Mouse (Mus musculus) activated CD4-positive, CD25-positive, alpha-beta regulatory T cell (primary cell): Measurements from ENCODE around the gene Knstrn. TPM values are rescaled to one million over a fixed set of nuclear protein-coding genes. Genes with fewer than 3 reads are reported as not detected.

ENCODE experiments used
- polyA plus RNA-seq, 2 experiments: library from polyadenylated mRNA; unstranded; fragments of 100-300 nt; shearing (Covaris generic); gene quantifications; one replicate each; pipeline ENCODE4 v1.2.1; 2017

The Knstrn gene
- 10 to 100 TPM; 14.6 to 20.5 TPM for polyA plus RNA-seq

DNA sequence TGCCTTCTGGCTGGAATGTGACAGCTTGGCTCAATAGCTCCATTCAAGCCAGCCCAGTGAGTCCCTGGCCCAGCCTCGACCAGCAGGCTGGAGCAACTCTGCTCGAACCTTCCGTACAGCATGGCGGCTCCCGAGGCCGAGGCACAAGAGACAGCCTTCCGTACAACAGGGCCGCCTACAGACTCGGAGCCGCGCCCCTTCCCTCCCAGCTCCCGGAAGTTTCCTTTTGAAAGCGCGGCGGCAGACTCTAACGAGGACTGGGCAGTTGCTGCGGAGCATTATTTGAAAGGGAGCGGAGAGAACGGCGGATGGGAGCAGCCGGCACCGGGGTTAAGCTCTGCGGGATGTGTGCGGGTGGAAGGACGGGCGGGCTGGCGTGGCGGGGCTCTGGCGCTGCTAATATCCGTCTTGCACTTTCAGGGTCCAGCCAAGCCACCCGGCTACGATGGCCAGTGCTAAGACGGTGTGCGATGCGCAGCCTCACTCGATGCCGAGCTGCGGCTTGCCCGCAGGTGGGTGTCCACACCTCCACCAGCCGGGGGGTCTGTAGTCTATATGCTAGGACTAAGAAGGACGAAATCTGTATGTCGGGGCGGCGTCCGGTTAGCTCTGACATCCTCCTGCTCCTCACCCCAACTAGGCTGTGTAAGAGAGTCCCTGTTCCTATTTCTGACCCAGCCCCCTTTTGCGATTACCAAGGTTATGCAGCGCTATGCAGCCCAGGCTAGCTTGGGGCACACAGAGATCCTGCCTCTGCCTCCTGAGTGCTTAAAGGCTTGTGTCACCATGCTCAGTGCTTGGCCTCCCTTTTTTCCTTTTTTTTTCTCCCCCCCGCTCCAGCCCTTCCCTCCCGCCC lies at the start of gene Knstrn:
Gene Knstrn (plus strand): TSS at position 23 of the 856 bp plus-strand sequence.

DNA sequence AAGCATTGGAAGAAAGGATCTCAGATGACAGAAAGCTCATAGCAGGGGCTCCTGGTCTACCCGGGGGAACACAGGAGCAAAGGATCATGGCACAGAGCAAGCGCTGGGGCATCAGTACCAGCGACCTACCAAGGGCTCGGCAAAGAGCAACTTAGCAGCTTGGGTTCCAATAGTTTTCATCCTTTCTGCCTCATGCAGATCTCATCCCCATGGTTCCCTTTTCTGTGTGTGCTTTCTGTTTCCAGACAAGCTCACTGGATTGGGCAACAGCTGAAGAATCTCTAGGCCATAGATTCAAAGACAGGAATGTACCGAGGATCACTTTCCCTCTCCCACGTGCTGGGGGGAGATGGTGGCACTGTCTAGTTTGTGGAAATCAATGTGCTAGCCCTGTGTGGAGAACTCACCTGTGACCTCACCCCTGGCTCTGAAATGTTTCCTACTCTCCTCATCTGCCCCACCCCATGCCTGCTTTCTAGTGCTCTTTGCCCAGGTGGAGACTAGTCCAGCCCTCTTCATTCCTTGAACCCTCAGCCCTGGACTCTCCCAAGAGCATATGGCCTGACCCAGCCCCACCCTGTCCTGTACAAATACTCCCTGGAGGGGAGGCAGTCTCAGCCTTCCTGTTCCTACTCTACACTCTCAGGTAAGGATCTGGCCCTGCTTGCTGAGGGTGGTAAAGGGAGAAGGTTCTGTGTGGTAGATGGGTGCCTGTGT lies 41.5 kb upstream of the Knstrn start, which contains the start of gene Phgr1:
Gene Phgr1 (plus strand): TSS at position 612 of the 717 bp plus-strand sequence.

DNA sequence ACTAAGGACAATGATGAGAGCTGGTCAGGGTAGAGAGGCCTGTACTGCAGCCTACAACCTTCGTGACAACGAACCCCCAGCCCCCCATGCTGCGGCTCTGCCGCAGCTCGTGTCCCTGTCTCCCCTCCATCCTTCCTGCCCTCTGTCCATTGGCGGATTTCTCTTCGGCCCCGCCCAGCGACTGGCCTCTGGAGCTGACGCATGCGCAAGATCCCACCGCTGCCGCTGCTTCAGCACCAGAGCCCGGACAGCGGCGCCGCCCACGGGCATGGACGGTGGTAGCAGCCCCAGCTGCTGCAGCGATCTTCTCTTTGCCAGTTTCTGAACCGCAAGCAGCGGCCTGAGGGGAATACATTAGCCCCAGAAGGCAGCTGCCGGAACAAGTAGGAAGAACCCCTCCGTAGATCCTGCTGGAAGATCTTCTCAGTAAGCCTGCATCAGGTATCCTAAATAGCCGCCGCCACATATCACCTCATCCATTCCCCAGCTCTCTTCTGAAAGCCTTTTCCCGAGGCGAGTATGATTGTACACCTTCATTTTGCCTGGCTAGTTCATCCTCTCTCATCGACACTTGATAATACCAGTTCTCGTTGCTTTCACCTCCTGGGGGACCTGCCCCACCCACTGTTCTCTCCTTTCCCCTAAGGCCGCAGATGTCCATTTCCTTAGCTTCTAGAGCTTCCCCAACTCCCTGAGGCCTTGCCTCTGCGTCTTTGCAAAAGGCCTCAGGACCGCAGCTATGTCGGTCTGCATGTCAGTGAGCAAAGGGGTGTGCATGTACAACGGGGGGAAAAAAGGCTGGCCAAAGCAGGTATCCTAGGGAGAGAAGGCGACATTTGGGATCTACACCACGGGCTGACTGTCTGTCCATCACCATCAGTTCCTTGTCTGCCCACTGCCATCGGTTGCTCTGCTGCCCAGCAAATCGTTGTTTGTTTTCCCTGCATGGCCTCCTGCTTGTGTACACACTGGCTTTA lies 34.0 kb upstream of the Knstrn start, which contains the start of gene Disp2:
Gene Disp2 (plus strand): TSS at position 216 of the 977 bp plus-strand sequence.

DNA sequence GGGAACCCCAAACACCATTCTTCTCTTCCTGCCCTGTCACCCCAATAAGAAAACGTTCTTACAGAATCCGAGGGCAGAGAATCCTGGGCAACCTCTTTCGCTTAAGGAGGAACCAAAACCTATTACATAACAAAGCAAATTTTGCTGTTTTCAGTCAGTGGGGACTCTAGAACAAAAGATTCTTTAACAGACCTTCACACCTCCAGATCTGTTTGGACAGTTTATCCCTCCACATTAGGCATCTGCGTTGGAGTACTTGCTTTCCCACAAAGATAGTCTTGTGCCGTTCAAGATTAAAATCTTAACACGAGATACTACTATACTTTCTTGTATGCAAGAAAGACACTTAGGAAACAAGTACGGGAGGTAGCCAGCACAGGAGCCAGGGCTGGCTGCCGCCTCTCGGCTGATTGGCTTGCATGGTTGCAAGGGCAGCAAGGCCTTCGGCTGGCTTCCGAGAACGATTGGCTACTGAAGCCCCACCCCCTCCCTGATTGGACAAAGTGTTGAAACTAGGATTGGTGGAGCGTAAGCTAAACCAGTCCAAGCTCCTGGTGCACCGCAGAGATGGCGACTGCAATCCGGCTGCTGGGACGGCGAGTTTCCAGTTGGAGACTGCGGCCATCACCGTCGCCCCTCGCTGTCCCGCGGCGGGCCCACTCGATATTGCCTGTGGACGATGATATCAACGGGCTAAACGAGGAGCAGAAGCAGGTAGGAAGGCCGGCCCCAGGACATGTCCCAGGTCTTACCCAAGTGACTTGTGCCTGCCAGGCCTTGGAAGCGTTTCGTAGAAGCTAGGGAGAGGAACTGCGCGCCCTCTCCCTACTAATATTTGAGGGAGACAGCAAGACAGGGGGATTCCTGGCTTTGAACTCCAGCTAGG lies 47.9 kb downstream of the Knstrn start, which contains the start of gene Ivd:
Gene Ivd (plus strand): TSS at position 501 of the 886 bp plus-strand sequence.

DNA sequence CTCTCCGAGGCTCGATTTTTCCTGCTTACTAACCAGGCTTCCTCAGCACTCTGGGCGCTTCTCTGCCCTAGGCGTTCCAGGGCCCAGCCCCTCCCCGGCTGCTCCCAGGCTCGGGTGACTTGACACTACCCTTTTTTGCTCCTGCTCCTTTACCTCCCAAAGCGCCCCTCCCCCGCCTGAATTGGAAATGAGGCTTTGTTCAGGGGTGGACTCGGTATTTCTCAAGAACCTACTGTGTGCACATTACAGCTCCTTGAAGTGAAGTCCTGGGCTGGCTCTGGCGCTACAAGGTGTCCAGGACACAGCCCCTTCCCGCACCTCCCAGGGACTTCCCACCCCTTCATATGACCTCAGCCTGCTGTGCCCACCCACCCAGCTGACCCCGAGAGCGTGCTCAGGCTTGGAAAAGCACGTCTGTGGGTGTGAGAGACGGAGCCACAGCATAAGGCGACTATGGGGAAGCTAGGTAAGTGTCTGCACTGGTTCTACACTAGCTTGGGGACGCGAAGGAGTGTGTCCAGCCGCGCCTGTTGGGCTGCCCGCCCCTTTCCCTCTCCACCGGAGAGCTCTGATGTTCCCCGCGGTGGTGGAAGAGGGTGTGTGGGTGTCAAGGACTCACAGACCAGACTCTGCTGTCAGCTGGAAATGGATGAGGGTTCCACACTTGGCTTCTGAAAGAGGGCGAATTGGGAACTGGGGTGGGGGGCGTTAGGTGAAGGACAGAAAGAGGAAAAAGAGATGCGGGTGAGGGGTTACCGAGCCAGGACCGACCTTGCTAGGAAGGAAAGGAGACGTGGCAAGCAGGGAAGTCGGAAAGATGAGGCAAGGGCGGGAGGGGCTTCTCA lies 86.4 kb downstream of the Knstrn start, which contains the start of gene Bahd1:
Gene Bahd1 (plus strand): TSS at position 397 of the 845 bp plus-strand sequence.

Other genes starting within 250 kb of the Knstrn start
- 10 to 100 TPM; 12.7 to 14.1 TPM for gene Bub1b, start 215.8 kb upstream of the Knstrn start, polyA plus RNA-seq
- gene Pak6, start 150.7 kb upstream of the Knstrn start, polyA plus RNA-seq = under 1 TPM in 1 of 2 experiments, not detected in 1; 0.82 TPM
- gene Ankrd63, start 110.0 kb upstream of the Knstrn start, polyA plus RNA-seq = not detected
- 10 to 100 TPM; 22.4 to 29.1 TPM for gene Plcb2, start 85.6 kb upstream of the Knstrn start, polyA plus RNA-seq
- gene Inafm2, start 68.2 kb upstream of the Knstrn start, polyA plus RNA-seq = 1 to 10 TPM; 5.0 to 9.6 TPM
- gene Ccdc9b, start 51.3 kb upstream of the Knstrn start, polyA plus RNA-seq = under 1 TPM in 1 of 2 experiments, not detected in 1; 0.48 TPM
- not detected for gene Phgr1, start 41.2 kb upstream of the Knstrn start, polyA plus RNA-seq
- gene Disp2, start 34.3 kb upstream of the Knstrn start, polyA plus RNA-seq = under 1 TPM in 1 of 2 experiments, not detected in 1; 0.17 TPM
- 10 to 100 TPM; 49.2 to 54.3 TPM for gene Ivd, start 48.0 kb downstream of the Knstrn start, polyA plus RNA-seq
- gene Bahd1, start 86.4 kb downstream of the Knstrn start, polyA plus RNA-seq = 10 to 100 TPM; 11.0 to 16.9 TPM
- gene Chst14, start 112.5 kb downstream of the Knstrn start, polyA plus RNA-seq = 1 to 10 TPM; 6.2 to 7.1 TPM
- 10 to 100 TPM; 23.9 to 25.4 TPM for gene Ccdc32, start 215.4 kb downstream of the Knstrn start, polyA plus RNA-seq
- gene Rpusd2, start 220.8 kb downstream of the Knstrn start, polyA plus RNA-seq = 1 to 10 TPM; 1.8 to 2.1 TPM
- 1 to 10 TPM; 8.8 to 9.2 TPM for gene Knl1, start 233.1 kb downstream of the Knstrn start, polyA plus RNA-seq